Mouse (Mus musculus): ENCODE data around the gene Aqp7. TPM values are rescaled to one million over a fixed set of nuclear protein-coding genes. Genes with fewer than 3 reads are reported as not detected.

The Aqp7 gene
- total and polyA plus RNA-seq, 2 experiments from 2014 or later: 10.8 to 20.6 TPM

DNA sequence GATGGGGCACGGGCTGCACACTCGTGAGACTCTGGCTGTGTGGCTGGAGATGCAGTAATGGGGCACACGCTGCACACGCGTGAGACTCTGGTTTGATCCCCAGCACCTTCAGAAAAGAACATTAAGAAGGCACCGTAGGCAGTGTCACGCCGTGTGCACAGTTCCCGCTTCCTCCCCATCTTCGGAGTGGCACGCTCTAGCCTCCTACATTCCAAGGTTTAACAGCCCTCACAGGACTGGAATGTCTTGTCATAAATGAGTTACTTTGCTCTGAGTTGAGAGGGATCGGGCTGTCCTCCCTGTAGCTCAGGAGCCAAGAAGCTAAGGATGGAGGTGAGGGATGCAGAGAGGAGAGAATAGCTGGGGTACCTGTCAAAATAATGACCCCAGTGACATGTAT, 5.1 kb downstream of the Aqp7 start:
- ATAC-seq (ENCODE audit: insufficient read depth, low read depth): no peak
- no peak for DNase-seq (ENCODE audit: low spot score)
- H3K4me1 ChIP-seq (ENCODE audit: control insufficient read depth, insufficient read depth): 0 out of 2 replicates have a peak, but pooled peaks cover 7% of the 10 kb centered on the region
- H3K36me3 ChIP-seq (replicated peaks; ENCODE audit: control insufficient read depth, insufficient read depth, low read length): no peaks in the 10 kb centered on the region
- no peak for TF ChIP-seq CTCF (IDR thresholded peaks at IDR 0.05; ENCODE audit: low read depth)
- no peak for TF ChIP-seq EP300 (IDR thresholded peaks at IDR 0.05; ENCODE audit: low read depth)
- no peaks in the 10 kb centered on the region for H3K9me3 ChIP-seq (replicated peaks; ENCODE audit: control insufficient read depth, low read length)
- H3K9ac ChIP-seq (replicated peaks; ENCODE audit: low read depth, low read length): no peak overlapping the region
- H3K27me3 ChIP-seq (ENCODE audit: control insufficient read depth, insufficient read depth, low read length): no peaks in the 10 kb centered on the region
- no peak overlapping the region for H3K27ac ChIP-seq (ENCODE audit: low read depth)
- 83% methylated on average over 12 of the region's 12 CpGs for WGBS
- no peak overlapping the region for H3K4me3 ChIP-seq (ENCODE audit: low read depth, low read length)
- H3K4me2 ChIP-seq (ENCODE audit: low read depth, low read length): no peak overlapping the region

DNA sequence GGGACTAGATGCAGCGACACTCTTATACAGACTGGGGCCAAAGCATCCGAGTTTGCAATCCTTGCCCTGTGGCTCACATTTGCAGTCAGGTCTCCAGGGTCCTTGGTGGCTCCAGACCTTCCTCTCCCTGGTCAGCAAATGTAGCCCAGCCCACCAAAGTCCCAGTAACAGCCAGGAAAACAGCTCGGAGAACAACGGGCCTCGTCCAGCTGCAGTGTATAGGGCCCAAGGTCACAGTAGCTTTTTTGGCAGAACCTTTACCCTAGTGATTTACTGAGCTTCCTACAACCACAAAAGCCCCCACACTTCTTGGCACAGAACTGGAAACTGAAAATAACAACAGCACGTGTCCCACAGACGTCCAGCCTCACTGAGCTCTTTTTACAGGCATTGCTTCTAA, 7.0 kb downstream of the Aqp7 start:
- Histone ChIP-seq H3K4me2 (ENCODE audit: low read depth, low read length) (no peak overlapping the region), H3K9me3 (replicated peaks; ENCODE audit: control insufficient read depth, low read length) (no peaks in the 10 kb centered on the region), H3K4me1 (ENCODE audit: control insufficient read depth, insufficient read depth) (0 out of 2 replicates have a peak, but pooled peaks cover 5% of the 10 kb centered on the region), H3K9ac (replicated peaks; ENCODE audit: low read depth, low read length) (no peak overlapping the region), H3K27ac (ENCODE audit: low read depth) (peak overlapping the region; percentile 67), H3K4me3 (ENCODE audit: low read depth, low read length) (no peak overlapping the region), H3K27me3 (ENCODE audit: control insufficient read depth, insufficient read depth, low read length) (no peaks in the 10 kb centered on the region), H3K36me3 (replicated peaks; ENCODE audit: control insufficient read depth, insufficient read depth, low read length) (no peaks in the 10 kb centered on the region)
- peak; percentile 54 for DNase-seq (ENCODE audit: low spot score)
- peak; percentile 74 for ATAC-seq (ENCODE audit: insufficient read depth, low read depth)
- 39% methylated on average over 7 of the region's 7 CpGs for WGBS
- TF ChIP-seq CTCF (IDR thresholded peaks at IDR 0.05; ENCODE audit: low read depth) (no peak), EP300 (IDR thresholded peaks at IDR 0.05; ENCODE audit: low read depth) (peak; percentile 75)

DNA sequence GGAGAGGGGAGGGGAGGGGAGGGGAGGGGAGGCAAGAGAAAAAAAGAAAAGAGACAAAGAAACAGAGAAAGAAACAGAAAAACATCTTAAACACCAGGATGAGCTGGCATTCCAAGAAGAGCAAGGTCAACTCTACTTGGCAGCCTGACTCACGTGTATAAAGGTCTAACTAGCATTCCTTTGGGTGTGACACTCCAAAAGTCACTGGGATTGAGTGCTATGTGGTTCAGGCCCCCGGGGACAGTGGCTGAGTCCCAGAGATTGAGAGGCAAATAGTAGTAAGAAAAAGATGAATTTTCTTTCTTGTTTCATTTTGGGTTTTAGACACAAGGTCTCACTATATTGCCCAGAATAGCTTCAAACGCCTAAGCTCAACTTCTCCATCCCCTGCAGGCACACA, 10.0 kb downstream of the Aqp7 start:
- 0 out of 2 replicates have a peak, but pooled peaks cover 5% of the 10 kb centered on the region for H3K4me1 ChIP-seq (ENCODE audit: control insufficient read depth, insufficient read depth)
- H3K27me3 ChIP-seq (ENCODE audit: control insufficient read depth, insufficient read depth, low read length): no peaks in the 10 kb centered on the region
- no peaks in the 10 kb centered on the region for H3K9me3 ChIP-seq (replicated peaks; ENCODE audit: control insufficient read depth, low read length)
- no peak for DNase-seq (ENCODE audit: low spot score)
- H3K4me3 ChIP-seq (ENCODE audit: low read depth, low read length): no peak overlapping the region
- H3K9ac ChIP-seq (replicated peaks; ENCODE audit: low read depth, low read length): no peak overlapping the region
- WGBS: 25% methylated on average over 3 of the region's 3 CpGs
- no peak overlapping the region for H3K4me2 ChIP-seq (ENCODE audit: low read depth, low read length)
- TF ChIP-seq CTCF (IDR thresholded peaks at IDR 0.05; ENCODE audit: low read depth) (no peak), EP300 (IDR thresholded peaks at IDR 0.05; ENCODE audit: low read depth) (no peak)
- H3K36me3 ChIP-seq (replicated peaks; ENCODE audit: control insufficient read depth, insufficient read depth, low read length): no peaks in the 10 kb centered on the region
- no peak for ATAC-seq (ENCODE audit: insufficient read depth, low read depth)
- H3K27ac ChIP-seq (ENCODE audit: low read depth): no peak overlapping the region

GRCm38 (mm10) chr4:41031242-41031641, 16.7 kb downstream of the Aqp7 start:
- WGBS: 58% methylated on average over 3 of the region's 3 CpGs
- H3K27ac ChIP-seq (ENCODE audit: low read depth): peak overlapping the region; percentile 75
- H3K9me3 ChIP-seq (replicated peaks; ENCODE audit: control insufficient read depth, low read length): no peaks in the 10 kb centered on the region

DNA sequence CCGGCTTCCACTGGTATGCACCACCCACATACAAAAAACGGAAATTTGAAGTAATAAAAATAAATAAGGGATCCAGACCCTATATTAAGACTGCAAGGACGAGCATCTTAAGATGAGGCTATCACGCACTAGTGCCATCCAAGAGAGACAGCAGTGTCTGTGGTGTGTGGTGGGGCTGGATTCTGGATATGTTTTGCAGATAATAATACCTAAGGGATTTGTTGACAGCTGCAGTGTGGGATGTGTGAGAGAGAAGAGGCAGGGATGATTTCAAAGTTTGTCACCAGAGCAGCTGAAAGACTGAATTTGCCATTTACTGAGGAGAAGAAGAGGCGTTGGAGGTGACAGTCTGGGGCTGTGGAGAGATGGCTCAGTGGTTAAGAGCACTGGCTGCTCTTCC, 18.6 kb downstream of the Aqp7 start:
- no peak for TF ChIP-seq CTCF (IDR thresholded peaks at IDR 0.05; ENCODE audit: low read depth)
- no peak for TF ChIP-seq EP300 (IDR thresholded peaks at IDR 0.05; ENCODE audit: low read depth)
- 79% methylated on average over 5 of the region's 5 CpGs for WGBS
- no peak for DNase-seq (ENCODE audit: low spot score)
- no peaks in the 10 kb centered on the region for H3K27me3 ChIP-seq (ENCODE audit: control insufficient read depth, insufficient read depth, low read length)
- no peaks in the 10 kb centered on the region for H3K4me1 ChIP-seq (ENCODE audit: control insufficient read depth, insufficient read depth)
- peaks cover 15% of the 10 kb centered on the region; the same call in 1 of the 2 replicates for H3K36me3 ChIP-seq (replicated peaks; ENCODE audit: control insufficient read depth, insufficient read depth, low read length)
- ATAC-seq (ENCODE audit: insufficient read depth, low read depth): no peak
- no peak overlapping the region for H3K9ac ChIP-seq (replicated peaks; ENCODE audit: low read depth, low read length)
- H3K9me3 ChIP-seq (replicated peaks; ENCODE audit: control insufficient read depth, low read length): no peaks in the 10 kb centered on the region
- H3K4me3 ChIP-seq (ENCODE audit: low read depth, low read length): no peak overlapping the region
- no peak overlapping the region for H3K4me2 ChIP-seq (ENCODE audit: low read depth, low read length)
- no peak overlapping the region for H3K27ac ChIP-seq (ENCODE audit: low read depth)

More at GRCm38 (mm10) chr4:41031242-41031641, 16.7 kb downstream of the Aqp7 start:
- Histone ChIP-seq H3K36me3 (replicated peaks; ENCODE audit: control insufficient read depth, insufficient read depth, low read length) (0 out of 2 replicates have a peak, but pooled peaks cover 3% of the 10 kb centered on the region), H3K9ac (replicated peaks; ENCODE audit: low read depth, low read length) (no peak overlapping the region), H3K27me3 (ENCODE audit: control insufficient read depth, insufficient read depth, low read length) (no peaks in the 10 kb centered on the region), H3K4me3 (ENCODE audit: low read depth, low read length) (no peak overlapping the region), H3K4me2 (ENCODE audit: low read depth, low read length) (no peak overlapping the region), H3K4me1 (ENCODE audit: control insufficient read depth, insufficient read depth) (no peaks in the 10 kb centered on the region)
- no peak for TF ChIP-seq CTCF (IDR thresholded peaks at IDR 0.05; ENCODE audit: low read depth)
- TF ChIP-seq EP300 (IDR thresholded peaks at IDR 0.05; ENCODE audit: low read depth): peak; percentile 76; the same call in 1 of the 2 replicates
- ATAC-seq (ENCODE audit: insufficient read depth, low read depth): peak; percentile 74
- DNase-seq (ENCODE audit: low spot score): no peak

DNA sequence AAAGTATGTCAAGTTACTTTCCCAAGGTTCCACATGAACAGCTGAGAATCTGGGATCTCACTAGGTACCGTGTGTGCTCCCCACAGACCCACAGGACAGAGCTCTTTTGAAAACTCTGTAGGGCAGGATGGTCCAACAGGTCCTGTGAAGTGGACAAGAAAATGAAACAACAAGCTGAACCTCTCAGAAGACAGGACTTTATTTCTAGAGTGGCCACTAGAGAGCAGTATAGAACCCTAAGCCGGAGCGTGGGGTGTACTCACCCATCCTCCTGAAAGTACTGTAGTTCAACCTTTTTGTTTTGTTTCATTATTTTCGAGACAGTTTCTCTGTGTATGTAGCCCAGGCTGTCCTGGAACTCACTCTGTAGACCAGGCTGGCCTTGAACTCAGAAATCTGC, 19.7 kb downstream of the Aqp7 start:
- Histone ChIP-seq H3K4me3 (ENCODE audit: low read depth, low read length) (no peak overlapping the region), H3K9me3 (replicated peaks; ENCODE audit: control insufficient read depth, low read length) (no peaks in the 10 kb centered on the region), H3K9ac (replicated peaks; ENCODE audit: low read depth, low read length) (no peak overlapping the region), H3K4me2 (ENCODE audit: low read depth, low read length) (no peak overlapping the region), H3K4me1 (ENCODE audit: control insufficient read depth, insufficient read depth) (no peaks in the 10 kb centered on the region), H3K27ac (ENCODE audit: low read depth) (no peak overlapping the region), H3K36me3 (replicated peaks; ENCODE audit: control insufficient read depth, insufficient read depth, low read length) (peaks cover 26% of the 10 kb centered on the region), H3K27me3 (ENCODE audit: control insufficient read depth, insufficient read depth, low read length) (no peaks in the 10 kb centered on the region)
- TF ChIP-seq CTCF (IDR thresholded peaks at IDR 0.05; ENCODE audit: low read depth): peak; percentile 35
- TF ChIP-seq EP300 (IDR thresholded peaks at IDR 0.05; ENCODE audit: low read depth): no peak
- DNase-seq (ENCODE audit: low spot score) (no peak), ATAC-seq (ENCODE audit: insufficient read depth, low read depth) (no peak)
- WGBS: 69% methylated on average over 4 of the region's 4 CpGs

All from heart, postnatal 0 days (tissue).